Mouse (Mus musculus) cerebellum, postnatal 4 days (tissue): ENCODE measurements around the gene Sppl3.

Source experiments
- DNase-seq, 2 experiments: peaks; one replicate each; pipeline ENCODE4 v3.0.0; 2022; ENCODE audit warnings: low spot score in 2 of 2, mixed read lengths in 1 of 2

Gene Sppl3

DNA sequence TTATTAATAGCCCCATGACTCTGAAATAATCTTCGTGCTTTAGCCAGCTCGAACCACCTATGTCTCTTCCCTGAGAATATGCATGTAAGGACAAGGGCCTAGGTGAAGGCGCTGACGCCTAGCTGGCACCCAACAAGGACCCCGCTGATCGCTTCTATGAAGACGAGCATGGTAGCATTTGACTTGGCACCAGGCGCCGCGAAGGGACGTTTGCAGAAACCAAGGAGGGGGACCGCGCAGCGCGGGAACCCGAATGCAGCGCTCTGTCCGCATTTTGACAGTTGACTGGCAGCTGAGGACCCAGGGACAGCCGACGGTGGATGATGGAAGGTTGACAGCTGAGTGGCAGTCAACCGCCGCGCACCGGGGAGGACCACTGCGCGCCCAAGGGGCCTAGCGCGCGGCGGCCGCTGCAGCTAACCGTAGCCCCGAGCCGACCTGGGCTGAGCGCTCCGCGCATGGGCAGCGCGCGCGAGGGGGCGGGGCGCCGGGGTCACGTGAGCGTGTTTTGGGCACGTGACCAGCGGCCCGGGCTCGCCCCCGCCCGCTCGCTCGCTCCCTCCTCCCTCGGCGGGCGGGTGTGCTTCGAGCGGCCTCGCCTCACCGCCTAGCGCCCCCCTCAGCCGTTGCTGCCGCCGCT lies at the start of gene Sppl3:
Gene Sppl3 (plus strand): TSS at position 561 of the 640 bp plus-strand sequence.
- DNase-seq: peak; percentile 93 to 98

DNA sequence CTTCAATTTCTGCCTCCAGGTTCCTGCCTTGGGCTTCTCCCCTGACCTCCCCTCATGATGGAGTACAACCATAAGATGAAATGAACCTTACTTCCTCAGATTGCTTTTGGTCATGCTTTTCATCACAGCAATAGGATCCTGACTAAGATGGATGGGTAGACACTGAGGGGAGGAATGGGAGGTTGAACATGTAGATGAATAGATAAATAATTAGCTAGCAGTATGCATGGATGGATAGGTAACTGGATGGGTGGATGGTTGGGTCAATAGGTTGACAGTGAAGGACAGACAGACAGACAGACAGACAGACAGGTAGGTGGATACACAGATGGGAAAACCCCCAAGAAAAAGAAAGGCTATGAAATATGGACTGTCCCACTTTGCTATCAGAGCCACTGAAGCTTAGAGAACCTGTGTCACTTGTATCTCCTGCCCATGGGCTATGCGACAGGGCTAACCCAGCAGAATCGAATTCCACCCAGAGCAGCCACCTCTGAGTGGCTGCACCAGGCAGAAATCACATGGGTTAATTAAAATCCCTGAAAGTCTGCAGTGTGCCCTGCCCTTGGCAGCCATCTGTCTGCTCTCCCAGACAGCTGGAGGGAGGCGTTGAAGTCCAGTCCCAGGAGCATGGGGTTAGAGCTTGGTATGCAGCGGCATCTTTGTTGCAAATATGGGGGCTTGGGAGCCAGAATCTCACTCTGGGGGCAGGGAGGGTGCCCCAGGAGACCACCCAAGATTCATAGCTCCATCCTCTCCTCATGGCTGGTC lies 49.2 kb upstream of the Sppl3 start:
- DNase-seq: no peak

DNA sequence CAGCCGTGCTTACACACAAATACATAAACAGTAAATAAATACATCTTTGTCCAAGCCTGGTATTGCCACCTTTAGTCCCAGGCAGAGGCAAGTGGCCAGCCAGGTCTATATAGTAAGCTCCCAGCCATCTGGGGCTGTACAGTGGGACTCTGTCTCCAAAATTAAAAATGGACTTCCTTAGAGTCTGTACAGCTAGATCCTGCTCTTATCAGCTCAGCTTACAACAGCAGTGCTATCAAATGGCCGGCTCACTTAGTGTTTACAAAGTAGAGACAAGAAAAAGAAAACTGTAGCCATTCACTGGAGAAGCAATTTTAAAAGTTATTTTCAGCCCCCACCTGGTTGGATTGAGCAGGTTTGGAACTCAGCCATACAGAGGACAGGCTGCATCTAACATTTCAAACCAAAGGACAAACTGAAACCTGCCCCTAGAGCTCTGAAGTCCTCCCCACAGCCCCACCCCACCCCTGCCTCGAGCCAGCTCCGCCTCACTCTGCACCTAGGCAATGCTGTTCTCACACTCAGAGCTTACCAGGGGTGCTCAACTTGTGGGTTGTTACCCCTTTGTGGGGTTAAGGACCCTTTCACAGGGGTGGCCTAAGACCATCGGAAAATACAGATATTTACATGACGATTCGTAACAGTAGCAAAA lies 46.5 kb upstream of the Sppl3 start:
- DNase-seq: no peak

DNA sequence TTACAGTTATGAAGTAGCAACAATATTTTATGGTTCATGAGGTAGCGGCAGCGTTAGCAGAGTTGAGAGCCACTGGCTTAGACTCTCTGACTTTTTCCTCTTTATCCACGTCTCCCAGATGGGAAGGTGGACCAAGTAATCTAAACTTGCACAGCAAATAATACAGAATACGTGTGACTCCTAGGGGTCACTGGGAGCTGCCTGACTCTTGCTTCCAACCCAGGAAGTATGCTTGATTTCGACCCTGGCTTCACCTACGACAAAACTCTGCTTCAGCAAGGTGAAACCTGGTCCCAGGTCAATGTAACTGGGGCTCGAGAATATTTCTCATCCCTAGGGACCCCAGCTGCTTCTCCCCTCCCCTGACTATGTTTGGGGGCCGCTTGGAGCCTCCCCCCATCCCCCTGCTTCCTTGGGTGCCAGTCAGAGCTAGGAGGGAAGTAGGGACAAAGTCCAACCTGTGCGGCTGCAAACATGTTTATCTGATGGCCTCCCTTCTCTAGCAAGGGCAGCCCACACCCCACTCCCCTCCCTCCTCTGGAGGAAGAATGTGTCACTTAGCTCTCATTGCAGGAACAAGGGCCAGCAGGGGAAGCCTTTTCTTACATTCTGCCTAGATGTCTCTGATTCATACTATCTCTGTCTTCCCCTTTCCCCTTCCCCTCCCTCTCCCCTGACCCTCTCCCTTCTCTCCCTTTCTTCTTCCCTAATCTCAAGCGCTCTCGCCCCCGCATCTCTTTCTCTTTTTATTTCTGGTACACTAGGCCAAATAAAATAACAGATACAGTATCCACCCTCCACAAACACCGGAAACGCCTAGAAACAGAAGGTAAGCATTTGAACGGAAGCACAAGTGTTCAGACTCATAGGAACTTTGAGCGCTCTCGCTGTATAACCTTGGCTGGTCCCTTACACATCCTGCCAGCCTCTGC lies 45.7 kb upstream of the Sppl3 start:
- no peak for DNase-seq

DNA sequence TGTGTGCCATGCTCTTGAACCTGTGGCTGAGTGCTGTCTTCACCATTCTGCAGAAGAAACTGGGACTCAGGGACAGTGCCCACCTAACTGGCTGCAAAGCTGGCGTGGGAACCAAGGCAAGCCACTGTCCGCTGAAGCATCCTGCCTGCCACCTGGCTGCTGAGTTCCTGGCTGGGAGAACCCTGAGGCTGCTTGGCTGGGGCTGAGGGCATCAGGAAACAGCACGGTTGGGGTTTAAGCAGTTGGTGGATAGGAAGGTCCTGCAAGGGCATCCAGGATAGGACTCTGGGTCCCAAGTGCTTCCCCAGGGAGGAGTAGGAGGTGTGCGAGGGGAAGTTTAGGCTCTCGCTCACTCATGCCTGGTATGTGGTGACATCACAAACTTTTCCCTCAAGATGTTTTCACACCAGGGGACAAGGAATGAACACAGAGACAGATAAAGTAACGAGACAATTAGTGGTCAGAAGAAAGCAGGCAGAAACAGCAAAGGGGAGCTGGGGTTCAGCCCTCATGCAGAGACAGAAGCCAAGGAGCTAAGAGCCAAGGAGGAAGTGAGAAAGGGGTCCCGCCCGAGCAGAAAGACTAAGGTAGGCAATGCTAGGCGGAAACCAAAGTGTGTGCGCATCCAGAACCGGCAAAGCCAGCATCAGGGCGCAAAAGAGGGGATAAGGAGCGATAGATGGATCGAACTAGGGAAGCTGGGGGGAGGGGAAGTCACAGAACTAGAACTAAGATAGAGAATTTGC lies 43.2 kb upstream of the Sppl3 start:
- no peak for DNase-seq

DNA sequence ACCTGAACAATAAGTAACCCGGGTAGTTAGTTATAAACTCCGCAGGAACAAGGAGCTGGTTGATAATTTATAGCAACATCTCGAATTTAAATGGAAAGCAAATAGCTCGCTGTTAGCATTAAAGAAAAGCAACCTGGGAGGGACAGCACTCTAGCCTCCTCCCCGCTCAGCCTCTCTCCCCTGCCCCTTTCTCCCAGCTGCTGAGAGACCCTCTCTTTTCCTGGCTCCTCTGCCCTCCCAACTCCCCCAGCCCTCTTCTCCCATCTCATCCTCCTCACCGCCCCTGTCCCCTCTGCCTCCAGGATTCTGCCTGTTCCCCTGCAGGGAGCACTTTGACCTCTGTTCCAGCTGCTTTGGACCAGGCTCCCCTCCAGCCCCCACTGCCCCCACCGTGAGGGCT lies 42.3 kb upstream of the Sppl3 start:
- no peak for DNase-seq

DNA sequence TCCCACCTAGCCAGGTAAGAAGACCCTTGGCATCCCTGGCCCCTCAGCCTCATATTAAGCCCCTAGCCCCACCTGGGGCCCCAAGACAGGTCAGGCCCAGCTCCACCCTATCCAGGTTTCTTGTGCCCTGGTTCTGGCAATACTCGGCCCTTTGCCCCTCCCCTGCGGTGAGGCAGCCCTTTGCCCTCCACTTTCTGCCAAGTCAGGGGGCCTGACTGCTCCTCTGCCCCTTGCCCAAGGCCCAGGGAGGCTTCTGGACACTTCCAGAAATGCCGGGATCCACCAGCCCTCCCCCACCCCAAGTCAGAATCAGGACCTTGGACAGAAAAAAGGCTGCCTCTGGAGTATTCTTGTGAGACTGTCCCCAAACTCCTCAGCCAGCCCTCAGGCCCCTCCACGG lies 41.9 kb upstream of the Sppl3 start:
- no peak for DNase-seq

DNA sequence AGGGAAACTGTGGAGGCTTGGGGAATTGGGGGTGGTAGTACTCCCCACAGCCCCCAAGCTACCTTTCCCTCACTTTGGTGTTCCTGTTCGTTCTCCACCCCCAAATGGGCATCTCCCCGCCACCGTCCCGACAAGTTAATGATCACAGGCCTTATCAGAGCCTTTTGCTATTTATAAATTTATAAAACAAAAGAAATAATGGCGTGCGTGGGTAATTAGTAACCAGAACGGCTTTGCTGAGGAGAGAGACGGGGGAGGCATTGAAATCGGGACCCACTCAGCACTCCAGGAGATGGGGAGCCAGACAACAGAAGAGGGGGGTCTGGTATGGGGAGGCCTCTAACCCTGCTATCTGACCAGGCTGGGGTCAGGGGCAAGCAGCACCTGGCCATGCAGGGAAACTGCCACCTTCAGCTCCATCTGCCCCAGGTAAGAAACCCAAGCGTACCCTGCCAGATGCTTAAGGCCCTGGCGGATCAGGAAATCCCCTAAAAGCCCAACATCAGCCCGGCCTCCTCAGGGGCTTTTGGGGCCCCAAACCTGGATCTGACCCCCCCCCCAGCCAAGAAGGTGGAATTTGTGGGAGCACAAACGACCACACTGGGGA lies 41.2 kb upstream of the Sppl3 start:
- no peak for DNase-seq

DNA sequence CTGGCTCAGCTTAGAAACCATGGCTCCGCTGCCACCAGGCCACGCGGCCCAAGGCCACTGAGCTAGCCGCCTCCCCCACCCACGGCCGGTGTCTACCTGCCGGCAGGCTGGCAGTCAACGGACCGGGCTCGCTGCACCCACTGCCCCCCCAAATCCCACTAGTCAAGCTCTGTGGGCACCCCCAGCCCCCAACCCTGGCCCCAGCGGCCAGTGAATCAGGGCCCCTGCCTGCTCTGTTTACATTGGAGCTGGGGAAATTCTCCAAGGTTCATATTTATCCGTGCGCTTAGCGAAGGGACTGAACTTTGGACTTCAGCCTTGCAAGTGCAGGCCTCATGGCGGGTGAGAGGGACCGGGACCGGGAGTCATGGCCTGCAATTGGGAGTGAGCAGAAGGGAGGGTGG lies 40.1 kb upstream of the Sppl3 start, which contains the start of gene Hnf1a:
Gene Hnf1a (minus strand): TSS at position 271 of the 404 bp plus-strand sequence.
- no peak for DNase-seq

DNA sequence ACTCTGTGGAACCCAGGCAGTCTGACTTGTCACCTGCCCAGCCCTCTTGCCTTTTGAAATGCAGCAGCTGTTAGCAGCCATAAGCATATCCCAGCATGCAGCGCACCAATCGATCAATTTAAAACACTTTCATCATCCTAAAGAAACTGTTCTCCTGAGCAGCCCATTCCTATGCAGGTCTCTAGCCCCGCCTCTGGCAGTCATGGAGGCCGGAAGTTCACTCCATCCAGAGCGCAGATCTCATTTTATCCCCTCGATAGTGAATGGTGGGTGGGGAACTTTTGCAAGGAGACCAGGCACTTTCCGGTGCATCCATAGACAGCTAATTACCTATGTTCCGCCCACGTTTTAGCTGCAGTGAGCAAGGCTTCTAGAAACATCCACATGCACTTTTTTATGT lies 38.7 kb upstream of the Sppl3 start:
- no peak for DNase-seq

DNA sequence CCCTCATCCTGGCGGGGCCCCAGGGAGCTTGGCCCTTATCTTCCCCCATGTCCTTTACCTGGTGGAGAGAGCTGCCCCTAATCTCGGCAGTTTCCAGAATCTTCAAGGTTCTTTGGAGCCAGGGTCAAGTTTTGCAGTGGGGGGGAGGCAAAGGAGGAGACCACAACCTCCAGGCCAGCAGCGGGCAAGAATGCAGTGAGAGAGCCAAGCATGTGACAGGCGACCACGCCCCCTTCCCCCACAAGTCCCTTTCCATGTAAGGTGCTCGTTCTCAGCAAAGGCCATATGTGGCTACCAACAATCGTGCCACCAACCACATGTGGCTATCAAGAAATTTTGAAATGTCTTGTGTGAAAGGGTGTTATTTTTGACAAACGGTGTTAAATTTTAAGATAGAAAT lies 37.8 kb upstream of the Sppl3 start:
- no peak for DNase-seq

DNA sequence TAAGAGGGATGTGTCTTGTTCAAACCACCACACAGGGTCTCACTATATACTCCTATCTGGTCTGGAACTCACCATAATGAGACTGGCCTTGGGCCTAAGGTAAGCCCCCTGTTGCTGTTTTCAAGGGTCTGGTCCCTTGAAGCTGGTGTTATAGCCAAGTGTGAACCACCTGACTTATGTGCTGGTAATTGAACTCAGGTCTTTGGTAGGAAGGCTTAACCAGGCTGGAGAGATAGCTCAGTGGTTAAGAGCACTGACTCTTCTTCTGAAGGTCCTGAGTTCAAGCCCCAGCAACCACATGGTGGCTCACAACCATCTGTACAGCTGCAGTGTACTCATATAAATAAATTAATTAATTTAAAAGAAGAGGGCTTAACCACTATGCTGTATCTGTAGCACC lies 34.0 kb upstream of the Sppl3 start:
- DNase-seq: no peak

DNA sequence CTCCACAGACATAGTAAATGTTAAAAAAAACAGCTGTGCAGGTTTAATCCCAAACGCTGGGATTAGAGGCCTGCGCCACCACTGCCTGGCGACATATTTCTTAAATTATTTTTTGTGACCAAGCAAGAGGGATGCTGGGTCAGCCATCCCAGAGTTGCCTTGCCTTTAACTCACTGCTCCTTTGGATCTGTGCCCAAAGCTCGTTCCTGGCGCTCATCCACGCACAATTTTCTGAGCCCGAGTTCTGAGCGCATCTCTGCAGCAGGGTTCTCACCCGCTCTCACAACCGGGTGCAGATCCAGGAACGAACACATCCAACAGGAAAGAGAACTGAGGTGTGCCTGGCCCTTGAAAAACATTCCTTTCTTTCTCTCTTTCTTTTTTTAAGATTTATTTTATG lies 32.5 kb upstream of the Sppl3 start:
- peak in 1 of 2 experiments; percentile 46 for DNase-seq

DNA sequence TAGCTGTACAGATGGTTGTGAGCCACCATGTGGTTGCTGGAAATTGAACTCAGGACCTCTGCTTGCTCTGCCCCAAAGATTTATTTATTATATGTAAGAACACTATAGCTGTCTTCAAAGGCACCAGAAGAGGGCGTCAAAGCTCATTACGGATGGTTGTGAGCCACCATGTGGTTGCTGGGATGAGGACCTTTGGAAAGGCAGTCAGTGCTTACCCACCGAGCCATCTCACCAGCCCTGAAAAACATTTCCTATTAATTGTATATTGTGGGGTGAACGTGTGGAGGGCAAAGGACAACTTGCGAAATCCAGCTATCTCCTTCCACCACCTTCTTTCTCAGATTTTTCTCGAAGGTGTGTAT lies 32.1 kb upstream of the Sppl3 start:
- DNase-seq: peak in 1 of 2 experiments; percentile 11

DNA sequence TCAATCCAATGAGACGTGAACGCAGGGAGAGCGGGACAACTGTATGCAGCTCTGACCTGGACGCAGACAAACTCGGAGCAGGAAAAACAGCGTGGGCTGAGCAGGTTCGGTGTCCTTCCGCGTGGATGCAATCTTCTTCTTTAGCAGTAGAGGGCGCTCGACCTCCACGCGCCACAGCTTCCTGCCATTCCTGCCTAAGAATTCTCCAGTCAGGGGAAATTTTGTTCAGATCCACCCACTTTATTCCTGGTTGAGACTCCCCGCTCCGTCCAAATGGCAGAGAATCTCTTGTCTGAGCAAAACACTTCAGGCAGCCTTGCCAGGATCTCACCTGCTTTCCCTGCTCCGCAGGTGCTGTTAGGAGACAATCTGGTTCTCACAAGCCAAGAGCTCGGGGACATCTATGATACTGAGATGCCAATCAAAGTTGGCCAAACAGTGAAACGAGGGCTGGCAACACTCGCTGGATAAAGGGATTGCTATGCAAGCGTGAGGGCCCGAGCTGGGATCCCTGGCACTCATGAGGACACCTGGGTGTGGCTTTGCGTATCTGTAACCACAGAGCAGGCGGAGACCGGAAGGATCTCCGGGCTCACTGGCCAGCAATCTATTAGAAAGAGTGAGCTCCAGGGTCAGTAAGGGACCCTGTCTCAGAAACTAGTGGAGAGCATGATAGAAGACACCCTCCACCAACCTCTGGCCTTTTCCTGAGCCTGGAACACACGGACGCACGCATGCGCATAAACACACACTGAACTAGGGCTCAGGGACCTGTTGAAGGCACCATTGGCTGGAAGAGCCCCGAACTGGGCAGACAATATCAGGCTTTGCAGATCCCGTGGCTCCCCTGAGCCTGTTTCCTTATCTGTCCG lies 31.5 kb upstream of the Sppl3 start:
- peak; percentile 55 to 74 for DNase-seq

DNA sequence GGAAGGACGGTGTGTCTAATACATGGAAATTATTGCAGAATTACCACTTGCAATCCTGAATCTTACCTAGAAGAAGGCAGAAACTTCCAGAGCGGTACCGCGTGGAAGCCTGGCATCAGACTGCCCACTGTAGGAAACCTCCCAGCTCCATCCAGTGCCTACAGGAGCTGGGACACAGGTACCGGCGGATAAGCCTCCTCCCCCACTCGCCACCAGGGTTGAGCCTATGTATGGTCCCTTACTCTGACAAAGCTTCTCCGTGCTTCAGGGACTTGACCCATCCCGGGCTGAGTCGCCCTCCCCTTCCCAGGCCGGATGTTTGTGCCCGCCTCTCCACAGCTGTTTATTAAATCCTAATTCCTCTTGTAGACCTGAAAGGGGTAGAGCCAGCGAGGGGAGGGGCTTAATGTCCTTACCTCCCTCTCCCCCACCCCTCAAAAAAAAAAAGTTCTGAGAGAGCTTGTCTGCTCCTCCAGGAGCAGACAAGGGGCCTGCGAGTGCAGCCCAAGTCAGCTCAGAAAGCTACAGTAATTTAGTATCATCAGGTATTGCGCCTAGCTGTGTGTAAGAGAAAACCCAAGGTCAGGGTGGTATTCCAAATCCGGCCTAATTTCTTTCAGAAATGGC lies 30.7 kb upstream of the Sppl3 start:
- no peak for DNase-seq

DNA sequence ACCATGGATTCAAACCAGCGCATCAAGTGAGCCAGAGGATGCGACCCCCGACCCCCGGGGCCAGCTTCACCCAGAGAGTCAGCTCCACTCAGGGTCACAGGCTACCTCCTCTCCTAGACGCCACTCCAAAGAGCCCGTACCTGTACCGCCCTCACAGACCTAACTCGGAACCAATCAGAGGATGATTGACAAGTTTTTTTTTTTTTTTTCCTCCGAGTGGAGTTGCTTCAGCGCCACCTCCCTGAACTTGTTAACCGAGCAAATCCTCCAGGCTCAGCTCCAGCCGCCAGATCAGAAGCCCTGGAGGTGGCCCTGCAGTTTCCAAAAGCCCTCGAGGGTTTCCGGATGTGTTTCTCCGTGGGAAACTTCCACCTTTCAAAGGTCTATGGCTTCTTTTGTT lies 28.9 kb upstream of the Sppl3 start:
- no peak for DNase-seq

DNA sequence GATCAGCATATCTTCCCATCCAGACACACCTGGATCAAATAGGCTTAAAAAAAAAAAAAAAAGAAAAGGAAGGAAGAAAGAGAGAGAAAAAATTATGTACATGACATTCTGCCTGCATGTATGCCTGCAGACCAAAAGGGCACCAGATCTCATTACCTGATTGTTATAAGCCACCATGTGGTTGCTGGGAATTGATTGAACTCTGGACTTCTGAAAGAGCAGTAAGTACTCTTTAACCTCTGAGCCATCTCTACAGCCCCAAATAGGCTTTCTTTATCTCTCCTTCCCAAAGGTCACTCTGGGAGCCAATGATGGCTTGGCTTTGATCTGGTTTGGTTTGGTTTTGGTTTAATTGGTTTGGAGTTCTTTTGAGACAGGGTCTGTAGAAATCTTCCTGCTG lies 25.9 kb upstream of the Sppl3 start:
- DNase-seq: no peak

DNA sequence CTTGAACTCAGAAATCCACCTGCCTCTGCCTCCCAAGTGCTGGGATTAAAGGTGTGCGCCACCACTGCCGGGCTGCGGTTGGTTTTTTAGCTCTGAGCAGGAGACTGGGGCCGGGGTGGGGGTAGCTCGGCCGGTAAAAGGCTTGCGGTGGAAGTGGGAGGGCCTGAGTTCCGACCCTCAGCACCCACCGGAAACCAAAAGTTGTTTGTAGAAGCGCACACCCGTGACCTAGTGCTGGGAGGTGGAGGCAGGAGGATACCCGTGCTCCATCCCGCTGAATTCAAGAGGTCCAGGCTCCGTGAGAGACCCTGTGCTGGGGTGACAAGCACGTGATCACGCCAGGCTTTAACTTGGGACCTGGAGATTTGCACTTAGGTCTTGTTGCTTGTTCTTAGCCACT lies 14.5 kb upstream of the Sppl3 start:
- DNase-seq: no peak
